ENCODE assay signal across 23 mouse cellular contexts in the genomic region with DNA sequence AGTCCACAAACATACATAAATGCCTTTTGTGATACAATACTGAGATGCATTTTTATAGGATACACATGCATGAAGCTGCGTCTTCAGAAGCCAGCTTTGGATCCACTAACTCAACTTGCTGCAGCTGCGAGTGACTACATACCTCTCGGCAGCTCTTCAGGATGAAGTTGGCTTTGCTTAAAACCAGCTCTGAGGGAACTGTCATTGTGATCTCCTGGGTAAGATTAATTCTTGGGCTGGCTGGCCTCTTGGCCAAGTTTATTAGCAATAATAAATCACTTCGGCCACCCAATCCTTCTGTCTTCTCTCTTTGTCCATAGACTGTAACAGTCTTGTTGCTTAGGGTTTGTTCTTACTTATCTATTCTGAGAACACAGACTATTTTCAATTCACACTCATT.
DNase-seq lines count a peak whose midpoint lies in the region; ATAC-seq and TF ChIP-seq lines count a peak whose summit lies in the region.
"Had no signal": no experiment of that assay in that cellular context is flagged by ENCODE, and none has a peak within 500 bp of the region (broad histone marks: within the 10 kb centered on the region; RNA-seq: fewer than 3 reads in every experiment).

No protein-coding gene starts in this region.

- TF ChIP-seq CTCF in heart, postnatal 0 days (IDR thresholded peaks at IDR 0.05; ENCODE audit: low read depth) = no peak

- intact Hi-C loops in heart, postnatal 25 days (cut with DNase I) = loop anchor here (5.0 to 10.0 kb wide), 3 partner anchors 104 to 1106 kb away; partner anchors contain the start of gene Flrt2

- peak overlapping the region; percentile 25 for H3K4me3 ChIP-seq in heart, embryonic 15.5 days
- peak overlapping the region; percentile 20 for H3K4me3 ChIP-seq in heart, postnatal 0 days (ENCODE audit: low read depth, low read length)
- H3K4me3 ChIP-seq: embryonic facial prominence, embryonic 12.5 days; hindbrain, embryonic 13.5 days; limb, embryonic 13.5 days; liver, embryonic 12.5 days; neural tube, embryonic 15.5 days; stomach, embryonic 15.5 days had no signal

- H3K9ac ChIP-seq in heart, embryonic 15.5 days = no peak overlapping the region
- no peak overlapping the region; the same call in 1 of the 2 replicates for H3K9ac ChIP-seq in heart, postnatal 0 days (replicated peaks; ENCODE audit: low read depth, low read length)
- H3K9ac ChIP-seq: embryonic facial prominence, embryonic 12.5 days; forebrain, postnatal 0 days; hindbrain, embryonic 13.5 days; limb, embryonic 13.5 days; liver, embryonic 12.5 days; neural tube, embryonic 15.5 days; stomach, embryonic 15.5 days had no signal

- H3K27me3 ChIP-seq in heart, embryonic 15.5 days = no peaks in the 10 kb centered on the region
- no peaks in the 10 kb centered on the region for H3K27me3 ChIP-seq in heart, postnatal 0 days (ENCODE audit: control insufficient read depth, insufficient read depth, low read length)
- H3K27me3 ChIP-seq: embryonic facial prominence, embryonic 12.5 days; hindbrain, embryonic 13.5 days; limb, embryonic 13.5 days; liver, embryonic 12.5 days; neural tube, embryonic 15.5 days; stomach, embryonic 15.5 days had no signal

- H3K4me2 ChIP-seq in heart, embryonic 15.5 days = peak overlapping the region; percentile 52
- peak overlapping the region; percentile 55 for H3K4me2 ChIP-seq in heart, postnatal 0 days (ENCODE audit: low read depth, low read length)
- H3K4me2 ChIP-seq: embryonic facial prominence, embryonic 12.5 days; hindbrain, embryonic 13.5 days; limb, embryonic 13.5 days; liver, embryonic 12.5 days; midbrain, embryonic 11.5 days; neural tube, embryonic 15.5 days; stomach, embryonic 15.5 days had no signal

- no peaks in the 10 kb centered on the region for H3K36me3 ChIP-seq in heart, embryonic 15.5 days
- H3K36me3 ChIP-seq in heart, postnatal 0 days (replicated peaks; ENCODE audit: control insufficient read depth, insufficient read depth, low read length) = no peaks in the 10 kb centered on the region
- H3K36me3 ChIP-seq: embryonic facial prominence, embryonic 12.5 days; hindbrain, embryonic 13.5 days; limb, embryonic 13.5 days; liver, embryonic 12.5 days; neural tube, embryonic 15.5 days; stomach, embryonic 15.5 days had no signal

- DNase-seq in embryo, embryonic 11 days = peak; percentile 25
- no peak for DNase-seq in embryo, embryonic 9.5 days (ENCODE audit: extremely low spot score)
- no peak for DNase-seq in heart, postnatal 25 days (ENCODE audit: low spot score)
- peak; percentile 29 for DNase-seq in kidney, postnatal 14 days
- no peak for DNase-seq in kidney, adult 8-10 months
- DNase-seq in heart, postnatal 0 days (ENCODE audit: low spot score) = no peak
- no peak for DNase-seq in thymus, postnatal 10 days (ENCODE audit: low spot score in 2 of 2)
- DNase-seq: adrenal gland, postnatal 36 days; cerebellum, adult 9-10 months; forebrain, postnatal 0 days; gastrocnemius, postnatal 14 days; layer of hippocampus, adult 9-11 months; lung, adult 18-20 months; right cerebral cortex, adult 18-20 months had no signal

- peak overlapping the region; percentile 86 for H3K27ac ChIP-seq in heart, embryonic 15.5 days
- H3K27ac ChIP-seq in heart, postnatal 0 days (ENCODE audit: low read depth) = peak overlapping the region; percentile 79
- H3K27ac ChIP-seq: embryonic facial prominence, embryonic 12.5 days; hindbrain, embryonic 13.5 days; limb, embryonic 13.5 days; liver, embryonic 12.5 days; neural tube, embryonic 15.5 days; stomach, embryonic 15.5 days had no signal

- no peak for TF ChIP-seq EP300 in heart, postnatal 0 days (IDR thresholded peaks at IDR 0.05; ENCODE audit: low read depth)

- 25% methylated on average over 4 of the region's 4 CpGs for WGBS in heart, embryonic 15.5 days
- 16% methylated on average over 4 of the region's 4 CpGs for WGBS in heart, postnatal 0 days

- ATAC-seq in heart, embryonic 15.5 days (replicated peaks; ENCODE audit: insufficient number of reproducible peaks, insufficient read depth, low FRiP score, low read depth) = 0 out of 2 replicates have a peak, but pooled peaks have one; percentile 53
- ATAC-seq in heart, postnatal 0 days (ENCODE audit: insufficient read depth, low read depth) = peak; percentile 44
- ATAC-seq: CD4-positive, CD25-positive, alpha-beta regulatory T cell, adult 4 months; forebrain, postnatal 0 days; liver, embryonic 12.5 days had no signal

- H3K9me3 ChIP-seq in heart, embryonic 15.5 days (replicated peaks) = no peaks in the 10 kb centered on the region
- H3K9me3 ChIP-seq in heart, postnatal 0 days (replicated peaks; ENCODE audit: control insufficient read depth, low read length) = no peaks in the 10 kb centered on the region
- H3K9me3 ChIP-seq: embryonic facial prominence, embryonic 12.5 days; hindbrain, embryonic 13.5 days; limb, embryonic 13.5 days; liver, embryonic 12.5 days; neural tube, embryonic 15.5 days; stomach, embryonic 15.5 days had no signal

- peaks cover 21% of the 10 kb centered on the region for H3K4me1 ChIP-seq in heart, embryonic 15.5 days (replicated peaks)
- H3K4me1 ChIP-seq in heart, postnatal 0 days (ENCODE audit: control insufficient read depth, insufficient read depth) = peaks cover 29% of the 10 kb centered on the region
- H3K4me1 ChIP-seq: embryonic facial prominence, embryonic 12.5 days; hindbrain, embryonic 13.5 days; limb, embryonic 13.5 days; liver, embryonic 12.5 days; stomach, embryonic 15.5 days had no signal

Comparison
In these comparisons a context has a peak if more than half of its experiments do, and no peak if none do; other contexts are left out.
1. DNase-seq: peak in embryo, embryonic 11 days (single experiment) and kidney, postnatal 14 days (single experiment); none in embryo, embryonic 9.5 days (single experiment), heart, postnatal 25 days (single experiment), kidney, adult 8-10 months (0 of 2), heart, postnatal 0 days (single experiment) and thymus, postnatal 10 days (0 of 2).